Mouse (Mus musculus) megakaryocyte-erythroid progenitor cell, adult 5 weeks (primary cell): ENCODE measurements around the gene Olfr298. TPM values are rescaled to one million over a fixed set of nuclear protein-coding genes. Genes with fewer than 3 reads are reported as not detected.

Experiments
- polyA plus RNA-seq: library from polyadenylated mRNA; stranded (reverse); fragments of >175 nt; gene quantifications from 2 replicates; pipeline ENCODE4 v1.2.3, GENCODE M21; 2012

The Olfr298 gene
- polyA plus RNA-seq = not detected in 2 replicates

DNA sequence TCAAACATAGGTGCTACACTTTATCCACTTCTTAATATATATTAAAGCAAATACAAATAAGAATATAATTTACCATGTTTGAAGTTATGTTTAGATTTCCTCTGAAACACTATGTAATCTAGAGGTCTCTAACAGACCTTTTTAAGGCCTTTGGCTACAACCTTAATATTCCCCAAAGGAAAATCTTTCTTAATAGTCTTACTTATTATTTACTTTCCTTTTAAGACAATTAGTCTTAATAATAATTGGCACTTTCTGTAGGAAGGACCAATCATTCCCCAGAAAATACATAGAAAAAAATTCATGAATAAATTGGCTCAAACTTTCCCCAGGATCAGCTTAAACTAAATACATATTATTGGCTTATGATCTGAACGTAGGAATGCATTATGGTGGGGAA, at the start of gene Olfr298:
Gene Olfr298, minus strand, starts transcription at position 101 of the 400 bp plus-strand sequence.

DNA sequence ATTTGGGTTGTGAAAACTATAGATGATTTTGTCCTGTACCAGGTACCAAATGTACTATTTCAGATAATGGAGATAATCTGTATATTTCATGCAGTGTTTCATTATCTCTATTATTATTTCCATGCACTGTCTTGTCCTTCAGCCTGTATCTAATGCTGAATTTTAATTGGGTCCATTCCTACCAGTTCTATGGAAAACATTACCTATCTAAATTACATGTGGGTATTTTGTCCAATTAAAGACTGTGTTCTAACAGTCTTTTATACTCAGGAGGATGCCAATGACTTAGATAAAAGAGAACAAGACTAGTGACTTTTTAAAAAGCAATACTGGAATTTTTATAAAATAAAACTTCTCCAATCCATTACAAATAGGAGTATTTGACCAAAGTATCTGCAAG, 27.4 kb upstream of the Olfr298 start, which contains the start of gene Olfr297:
Gene Olfr297, plus strand, starts transcription at position 301 of the 400 bp plus-strand sequence.

DNA sequence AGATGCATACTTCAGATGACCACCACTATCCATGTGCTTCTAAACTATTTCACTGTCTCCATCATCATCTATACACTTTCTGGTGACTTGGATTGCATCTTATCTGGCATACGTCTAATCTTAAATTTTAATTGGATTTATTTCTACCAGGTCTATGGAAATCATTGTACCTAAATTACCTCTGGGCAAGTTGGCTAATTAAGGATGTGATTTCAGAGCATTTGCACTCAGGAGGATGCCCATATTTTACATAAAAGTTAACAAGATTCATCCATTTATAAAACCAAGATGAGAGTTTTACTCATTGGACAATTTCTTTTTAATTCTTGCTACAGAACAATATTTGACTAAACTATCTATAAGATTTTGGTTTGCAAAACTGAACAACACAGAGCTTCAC, 32.7 kb downstream of the Olfr298 start, which contains the start of gene Olfr299:
Gene Olfr299, plus strand, starts transcription at position 301 of the 400 bp plus-strand sequence.

Other genes with a start within 250 kb of the Olfr298 start
- gene Vmn2r76, start 246.2 kb downstream of the Olfr298 start, polyA plus RNA-seq = 0.01 TPM in 2 replicates
- gene Olfr310, start 215.3 kb downstream of the Olfr298 start, polyA plus RNA-seq = not detected in 2 replicates
- 0.02 TPM in 1 of 2 replicates, not detected in the other for gene Olfr309, start 178.8 kb downstream of the Olfr298 start, polyA plus RNA-seq
- gene Olfr308, start 166.9 kb downstream of the Olfr298 start, polyA plus RNA-seq = not detected in 2 replicates
- not detected in 2 replicates for gene Olfr307, start 154.9 kb downstream of the Olfr298 start, polyA plus RNA-seq
- not detected in 2 replicates for gene Olfr305, start 125.6 kb downstream of the Olfr298 start, polyA plus RNA-seq
- not detected in 2 replicates for gene Olfr304, start 105.8 kb downstream of the Olfr298 start, polyA plus RNA-seq
- not detected in 2 replicates for gene Olfr303, start 94.7 kb downstream of the Olfr298 start, polyA plus RNA-seq
- gene Olfr301, start 88.6 kb downstream of the Olfr298 start, polyA plus RNA-seq = not detected in 2 replicates
- not detected in 2 replicates for gene Olfr299, start 32.6 kb downstream of the Olfr298 start, polyA plus RNA-seq
- not detected in 2 replicates for gene Olfr297, start 27.5 kb upstream of the Olfr298 start, polyA plus RNA-seq
- 0.01 TPM in 1 of 2 replicates, not detected in the other for gene Olfr295, start 91.4 kb upstream of the Olfr298 start, polyA plus RNA-seq
- gene Olfr294, start 124.2 kb upstream of the Olfr298 start, polyA plus RNA-seq = not detected in 2 replicates
- not detected in 2 replicates for gene Olfr293, start 156.6 kb upstream of the Olfr298 start, polyA plus RNA-seq
- gene Olfr292, start 195.8 kb upstream of the Olfr298 start, polyA plus RNA-seq = not detected in 2 replicates